8 mouse cellular contexts compared by ENCODE assay signal in genomic region chr6:97353933-97354332, GRCm38 (mm10).
DNase-seq lines count a peak whose midpoint lies in the region; ATAC-seq and TF ChIP-seq lines count a peak whose summit lies in the region.

No protein-coding gene starts in this region.

- H3K4me3 ChIP-seq in heart, embryonic 11.5 days (ENCODE audit: low read depth, low read length), result peak overlapping the region; percentile 47
- no peak overlapping the region for H3K4me3 ChIP-seq in myocyte

- peaks cover 61% of the 10 kb centered on the region for H3K4me1 ChIP-seq in heart, embryonic 11.5 days (ENCODE audit: control insufficient read depth, insufficient read depth, low read length)

- WGBS in heart, embryonic 11.5 days (ENCODE audit: insufficient replicate concordance), result 3% methylated on average over 5 of the region's 5 CpGs

- no peaks in the 10 kb centered on the region for H3K36me3 ChIP-seq in heart, embryonic 11.5 days (ENCODE audit: control insufficient read depth, insufficient read depth, low read length)
- H3K36me3 ChIP-seq in myocyte (ENCODE audit: control insufficient read depth, insufficient read depth), result no peaks in the 10 kb centered on the region

- no peak for TF ChIP-seq POLR2A in myocyte (IDR thresholded peaks at IDR 0.05; ENCODE audit: insufficient read length, low read depth)

- no peaks in the 10 kb centered on the region for H3K27me3 ChIP-seq in heart, embryonic 11.5 days (ENCODE audit: control insufficient read depth, insufficient read depth, low read length)
- H3K27me3 ChIP-seq in myocyte (ENCODE audit: control insufficient read depth, insufficient read depth, insufficient read length), result no peaks in the 10 kb centered on the region

- peak overlapping the region; percentile 64 for H3K9ac ChIP-seq in heart, embryonic 11.5 days (ENCODE audit: low read depth, low read length)

- H3ac ChIP-seq in myocyte (ENCODE audit: control insufficient read depth, insufficient read length), result no peak overlapping the region

- H3K79me2 ChIP-seq in myocyte (ENCODE audit: control insufficient read depth, insufficient read depth), result no peaks in the 10 kb centered on the region

- peak overlapping the region; percentile 69 for H3K4me2 ChIP-seq in heart, embryonic 11.5 days
- H3K4me2 ChIP-seq in myocyte (ENCODE audit: low read depth), result peak overlapping the region; percentile 12

- no peak for DNase-seq in heart, adult 9 months (ENCODE audit: low spot score in 2 of 2)
- DNase-seq in kidney, postnatal 4 days, result peak; percentile 42 to 52
- no peak for DNase-seq in adrenal gland, postnatal 14 days
- no peak for DNase-seq in frontal cortex, postnatal 14 days (ENCODE audit: low spot score in 2 of 2)
- DNase-seq in spleen, adult 18-20 months, result no peak

- peak; percentile 63 for ATAC-seq in heart, embryonic 11.5 days (replicated peaks; ENCODE audit: insufficient number of reproducible peaks, low FRiP score, low TSS enrichment)
- ATAC-seq in common myeloid progenitor, adult 5-6 weeks (replicated peaks; ENCODE audit: low read depth, poor library complexity, severe bottlenecking), result peak; percentile 65

- H3K27ac ChIP-seq in heart, embryonic 11.5 days (ENCODE audit: low read depth, low read length), result peak overlapping the region; percentile 65

- no peaks in the 10 kb centered on the region for H3K9me3 ChIP-seq in heart, embryonic 11.5 days (replicated peaks; ENCODE audit: control insufficient read depth, low read length)

TF ChIP-seq in myocyte, 11 proteins besides CTCF, POLR2A, EP300 and RAD21:
- no peak for TF ChIP-seq MAX (IDR thresholded peaks at IDR 0.05; ENCODE audit: low read depth)
- TF ChIP-seq MYOG (IDR thresholded peaks at IDR 0.05; ENCODE audit: control insufficient read depth in 1 of 3, insufficient read depth in 1 of 3, insufficient read length in 2 of 3, low read depth in 2 of 3), result no peak
- no peak for TF ChIP-seq USF1 (IDR thresholded peaks at IDR 0.05; ENCODE audit: low read depth)
- TF ChIP-seq MYOD1 (IDR thresholded peaks at IDR 0.05; ENCODE audit: control insufficient read depth in 1 of 3, insufficient read length in 2 of 3, low read depth in 2 of 3), result no peak
- TF ChIP-seq E2F4 (IDR thresholded peaks at IDR 0.05; ENCODE audit: insufficient read depth), result no peak
- no peak for TF ChIP-seq CEBPB (IDR thresholded peaks at IDR 0.05; ENCODE audit: insufficient read depth, poor library complexity, severe bottlenecking)
- no peak for TF ChIP-seq SRF (IDR thresholded peaks at IDR 0.05; ENCODE audit: control insufficient read depth, insufficient read length, low read depth)
- no peak for TF ChIP-seq POLR2AphosphoS2 (IDR thresholded peaks at IDR 0.05; ENCODE audit: insufficient read length, low read depth)
- no peak for TF ChIP-seq TCF3 (IDR thresholded peaks at IDR 0.05; ENCODE audit: insufficient read length, low read depth)
- TF ChIP-seq REST (IDR thresholded peaks at IDR 0.05; ENCODE audit: insufficient read depth, insufficient read length), result no peak
- TF ChIP-seq TCF12 (IDR thresholded peaks at IDR 0.05; ENCODE audit: insufficient read depth, poor library complexity, severe bottlenecking), result no peak

Comparison
In these comparisons a context has a peak if more than half of its experiments do, and no peak if none do; other contexts are left out.
1. DNase-seq: peak in kidney, postnatal 4 days (2 of 2); none in heart, adult 9 months (0 of 2), adrenal gland, postnatal 14 days (single experiment), frontal cortex, postnatal 14 days (0 of 2) and spleen, adult 18-20 months (0 of 2).